13 mouse cellular contexts compared by ENCODE assay signal in the genomic region with DNA sequence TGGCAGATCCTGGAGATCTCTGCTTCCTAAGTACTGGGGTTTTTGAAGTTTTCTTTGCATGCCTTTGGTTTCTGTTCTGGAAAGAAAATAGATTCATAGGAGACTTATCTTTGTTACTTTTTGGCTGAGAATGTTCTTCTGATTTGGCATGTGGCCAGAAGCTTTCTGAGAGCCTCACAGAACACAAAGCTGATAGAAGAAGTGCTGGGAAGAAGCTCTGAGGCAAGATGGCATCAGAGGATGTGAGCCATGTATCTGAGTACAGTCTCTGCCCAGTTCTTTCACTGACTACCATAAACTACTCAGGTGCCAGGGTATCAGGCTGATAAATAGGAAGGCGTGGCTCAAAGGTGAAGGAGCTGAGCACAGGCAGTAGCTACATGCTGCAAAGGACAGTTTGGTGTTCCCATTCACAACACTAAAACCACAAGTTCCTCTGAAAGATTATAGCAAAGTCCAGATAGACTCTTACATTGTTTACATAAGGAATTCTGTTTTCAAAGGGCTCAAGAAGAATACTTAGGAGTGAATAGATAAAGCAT. TPM values are rescaled to one million over a fixed set of nuclear protein-coding genes. Genes with fewer than 3 reads are reported as not detected.
DNase-seq lines count a peak whose midpoint lies in the region; ATAC-seq and TF ChIP-seq lines count a peak whose summit lies in the region.
"Had no signal": no experiment of that assay in that cellular context is flagged by ENCODE, and none has a peak within 500 bp of the region (broad histone marks: within the 10 kb centered on the region; RNA-seq: fewer than 3 reads in every experiment).

No protein-coding gene starts in this region.

- no peaks in the 10 kb centered on the region for H3K36me3 ChIP-seq in forebrain, postnatal 0 days (ENCODE audit: insufficient read depth)
- no peaks in the 10 kb centered on the region for H3K36me3 ChIP-seq in forebrain, embryonic 12.5 days (replicated peaks)
- H3K36me3 ChIP-seq in MEL (ENCODE audit: control insufficient read depth in 1 of 2, insufficient read depth in 2 of 2, low read length in 2 of 2) = peaks cover 0 to 21% of the 10 kb centered on the region in 2 experiments; a peak in 3 of 4 replicates
- H3K36me3 ChIP-seq in intestine, postnatal 0 days (ENCODE audit: control insufficient read depth, insufficient read depth) = no peaks in the 10 kb centered on the region
- H3K36me3 ChIP-seq: embryonic facial prominence, embryonic 15.5 days; hindbrain, embryonic 15.5 days had no signal

- H3K27me3 ChIP-seq in forebrain, postnatal 0 days (ENCODE audit: insufficient read depth, low read length) = no peaks in the 10 kb centered on the region
- H3K27me3 ChIP-seq in forebrain, embryonic 12.5 days = no peaks in the 10 kb centered on the region
- no peaks in the 10 kb centered on the region for H3K27me3 ChIP-seq in MEL (ENCODE audit: control insufficient read depth in 1 of 2, insufficient read depth in 2 of 2, low read length in 2 of 2)
- H3K27me3 ChIP-seq in intestine, postnatal 0 days (replicated peaks; ENCODE audit: control insufficient read depth, insufficient read depth, low read length) = no peaks in the 10 kb centered on the region
- H3K27me3 ChIP-seq: embryonic facial prominence, embryonic 15.5 days; hindbrain, embryonic 15.5 days had no signal

- ATAC-seq in forebrain, postnatal 0 days = no peak
- no peak for ATAC-seq in forebrain, embryonic 12.5 days (ENCODE audit: low FRiP score)
- ATAC-seq in intestine, postnatal 0 days = 0 out of 2 replicates have a peak, but pooled peaks have one; percentile 38
- no peak for ATAC-seq in cerebellum, adult (ENCODE audit: insufficient number of reproducible peaks, low FRiP score, low TSS enrichment)
- ATAC-seq: forebrain, embryonic 16.5 days had no signal

- DNase-seq in forebrain, postnatal 0 days = peak; percentile 45
- peak; percentile 21 for DNase-seq in layer of hippocampus, adult 9-11 months
- DNase-seq in layer of hippocampus, adult 8-10 months (ENCODE audit: low spot score in 2 of 2) = no peak
- DNase-seq in MEL (ENCODE audit: low read depth, low spot score) = peak; percentile 82
- DNase-seq in adrenal gland, adult 2 months = no peak

- no peaks in the 10 kb centered on the region for H3K9me3 ChIP-seq in forebrain, postnatal 0 days (ENCODE audit: low read length)
- no peaks in the 10 kb centered on the region for H3K9me3 ChIP-seq in forebrain, embryonic 12.5 days
- no peaks in the 10 kb centered on the region for H3K9me3 ChIP-seq in MEL (replicated peaks; ENCODE audit: insufficient read depth, low read length)
- H3K9me3 ChIP-seq in intestine, postnatal 0 days (ENCODE audit: control insufficient read depth) = no peaks in the 10 kb centered on the region
- H3K9me3 ChIP-seq: embryonic facial prominence, embryonic 15.5 days; hindbrain, embryonic 15.5 days had no signal

- no peak for TF ChIP-seq RAD21 in MEL (IDR thresholded peaks at IDR 0.05; ENCODE audit: low read depth, low read length)

- no peaks in the 10 kb centered on the region for H3K4me1 ChIP-seq in forebrain, postnatal 0 days (ENCODE audit: insufficient read depth)
- H3K4me1 ChIP-seq in forebrain, embryonic 12.5 days = peaks cover 7% of the 10 kb centered on the region
- peaks cover 6 to 19% of the 10 kb centered on the region in 2 experiments for H3K4me1 ChIP-seq in MEL (ENCODE audit: control insufficient read depth in 1 of 2, insufficient read depth in 2 of 2, low read length in 2 of 2)
- no peaks in the 10 kb centered on the region; the same call in 1 of the 2 replicates for H3K4me1 ChIP-seq in intestine, postnatal 0 days (replicated peaks; ENCODE audit: control insufficient read depth, insufficient read depth, low read length)
- H3K4me1 ChIP-seq: embryonic facial prominence, embryonic 15.5 days had no signal

- no peak for TF ChIP-seq CTCF in forebrain, postnatal 0 days (IDR thresholded peaks at IDR 0.05; ENCODE audit: low read depth)
- TF ChIP-seq CTCF in MEL (IDR thresholded peaks at IDR 0.05 in 2 of 3, conservative IDR thresholded peaks at IDR 0.05 in 1 of 3; ENCODE audit: control insufficient read depth in 1 of 3, insufficient read depth in 1 of 3, low read depth in 2 of 3, low read length in 3 of 3, poor library complexity in 1 of 3, severe bottlenecking in 1 of 3) = no peak
- TF ChIP-seq CTCF in intestine, postnatal 0 days (IDR thresholded peaks at IDR 0.05; ENCODE audit: low read depth) = no peak

- 87% methylated on average over 1 of the region's 1 CpGs for WGBS in forebrain, postnatal 0 days
- WGBS in forebrain, embryonic 12.5 days = 89% methylated on average over 1 of the region's 1 CpGs
- 22% methylated on average over 1 of the region's 1 CpGs for WGBS in intestine, postnatal 0 days

- H3K79me2 ChIP-seq in MEL (ENCODE audit: control insufficient read depth, insufficient read depth, low read length, poor library complexity) = peaks cover 5% of the 10 kb centered on the region; the same call in 1 of the 2 replicates

- no peak; a peak in 1 of 4 replicates for TF ChIP-seq EP300 in MEL (IDR thresholded peaks at IDR 0.05; ENCODE audit: low read depth in 1 of 2, low read length in 2 of 2)

- no peak overlapping the region for H3K4me2 ChIP-seq in forebrain, postnatal 0 days (ENCODE audit: low read depth)
- no peak overlapping the region for H3K4me2 ChIP-seq in forebrain, embryonic 12.5 days
- no peak overlapping the region for H3K4me2 ChIP-seq in intestine, postnatal 0 days (replicated peaks; ENCODE audit: low read depth)
- H3K4me2 ChIP-seq: embryonic facial prominence, embryonic 15.5 days; hindbrain, embryonic 15.5 days had no signal

- no peak for TF ChIP-seq POLR2A in MEL (IDR thresholded peaks at IDR 0.05; ENCODE audit: control insufficient read depth in 1 of 2, insufficient read depth in 1 of 2, low read depth in 1 of 2, low read length in 2 of 2, poor library complexity in 1 of 2)

- H3K9ac ChIP-seq in forebrain, postnatal 0 days = no peak overlapping the region
- H3K9ac ChIP-seq in forebrain, embryonic 12.5 days = no peak overlapping the region
- H3K9ac ChIP-seq in MEL (ENCODE audit: control insufficient read depth, low read depth, low read length, poor library complexity, severe bottlenecking) = no peak overlapping the region
- no peak overlapping the region for H3K9ac ChIP-seq in intestine, postnatal 0 days (ENCODE audit: low read depth, low read length)
- H3K9ac ChIP-seq: embryonic facial prominence, embryonic 15.5 days; hindbrain, embryonic 15.5 days; liver, embryonic 14.5 days had no signal

- H3K27ac ChIP-seq in forebrain, postnatal 0 days (ENCODE audit: low read depth, low read length) = no peak overlapping the region
- H3K27ac ChIP-seq in forebrain, embryonic 12.5 days = no peak overlapping the region
- H3K27ac ChIP-seq in MEL (ENCODE audit: control insufficient read depth, low read depth, low read length) = no peak overlapping the region; the same call in 1 of the 2 replicates
- H3K27ac ChIP-seq in intestine, postnatal 0 days (ENCODE audit: low read depth, low read length) = no peak overlapping the region
- H3K27ac ChIP-seq: embryonic facial prominence, embryonic 15.5 days; hindbrain, embryonic 15.5 days; layer of hippocampus, adult 2 months; liver, embryonic 14.5 days had no signal

- no peak overlapping the region for H3K4me3 ChIP-seq in forebrain, postnatal 0 days (ENCODE audit: low read depth, low read length)
- H3K4me3 ChIP-seq in forebrain, embryonic 12.5 days (replicated peaks) = no peak overlapping the region
- no peak overlapping the region for H3K4me3 ChIP-seq in MEL (ENCODE audit: control insufficient read depth in 1 of 2, insufficient read depth in 1 of 2, low read depth in 2 of 2, low read length in 2 of 2)
- no peak overlapping the region for H3K4me3 ChIP-seq in intestine, postnatal 0 days (ENCODE audit: low read depth, low read length)
- H3K4me3 ChIP-seq: embryonic facial prominence, embryonic 15.5 days; hindbrain, embryonic 15.5 days; layer of hippocampus, adult 2 months had no signal

TF ChIP-seq in MEL, 35 proteins besides CTCF, POLR2A, EP300 and RAD21 (continues in another document):
- TF ChIP-seq MEF2A (IDR thresholded peaks at IDR 0.05; ENCODE audit: extremely low read depth, insufficient replicate concordance, low read depth, low read length, poor library complexity, severe bottlenecking) (no peak), ZKSCAN1 (IDR thresholded peaks at IDR 0.05; ENCODE audit: low read depth, low read length) (no peak), MYB (IDR thresholded peaks at IDR 0.05; ENCODE audit: low read depth, low read length) (no peak), MAZ (IDR thresholded peaks at IDR 0.05; ENCODE audit: low read depth, low read length) (no peak), GATA1 (IDR thresholded peaks at IDR 0.05; ENCODE audit: low read depth, low read length) (peak; percentile 48), MAFK (IDR thresholded peaks at IDR 0.05; ENCODE audit: borderline replicate concordance, low read depth, low read length) (no peak), KAT2A (conservative IDR thresholded peaks at IDR 0.05; ENCODE audit: low read depth, low read length) (no peak), NELFE (IDR thresholded peaks at IDR 0.05; ENCODE audit: low read depth, low read length) (no peak), RCOR1 (IDR thresholded peaks at IDR 0.05; ENCODE audit: low read depth, low read length) (peak; percentile 76), SIN3A (IDR thresholded peaks at IDR 0.05; ENCODE audit: low read length) (0 out of 2 replicates have a peak, but pooled peaks have one; percentile 34), ZNF384 (IDR thresholded peaks at IDR 0.05; ENCODE audit: low read depth, low read length) (no peak), ETS1 (IDR thresholded peaks at IDR 0.05; ENCODE audit: low read depth, low read length) (0 out of 2 replicates have a peak, but pooled peaks have one; percentile 25), TCF12 (IDR thresholded peaks at IDR 0.05; ENCODE audit: low read depth, low read length) (no peak), HCFC1 (IDR thresholded peaks at IDR 0.05; ENCODE audit: low read depth, low read length) (no peak), GABPA (IDR thresholded peaks at IDR 0.05; ENCODE audit: low read depth, low read length) (no peak), TBP (IDR thresholded peaks at IDR 0.05; ENCODE audit: low read depth, low read length) (no peak), ELF1 (IDR thresholded peaks at IDR 0.05; ENCODE audit: low read depth, low read length) (no peak)

RNA-seq across cellular contexts. Expression of a gene that starts 52.4 kb away (rescaled TPM):
- 69.5 and 84.1 TPM in 2 replicates for total RNA-seq in forebrain, postnatal 0 days (2014; rRNA removed)
- polyA plus RNA-seq in forebrain, postnatal 0 days (2015; fragmentation: Nextera tagmentation; extraction: Ambion mirVana) = 43.6 and 46.3 TPM in 2 replicates
- polyA plus RNA-seq in forebrain, embryonic 12.5 days (2016; fragmentation: Nextera tagmentation; extraction: Ambion mirVana) = 26.0 and 29.5 TPM in 2 replicates
- 100 to 1,000 TPM; 154 to 165 (median 158) TPM for total RNA-seq in layer of hippocampus, adult 8-10 months (2022)
- total RNA-seq in MEL (2012; rRNA removed) = 13.9 and 14.5 TPM in 2 replicates
- polyA plus RNA-seq in MEL (2012; ENCODE audit: insufficient read depth in 1 of 2, insufficient read length in 2 of 2, low read depth in 1 of 2, low replicate concordance in 2 of 2, missing spikeins in 1 of 2) = 10 to 100 TPM in 1 of 2 experiments, not detected in 1; 11.8 TPM
- 5.6 and 5.7 TPM in 2 replicates for polyA plus RNA-seq in intestine, postnatal 0 days (2015; fragmentation: Nextera tagmentation; extraction: Ambion mirVana)
- 10 to 100 TPM; 16.6 to 17.0 TPM for total RNA-seq in adrenal gland, adult 2 months (2021)
- 2.3 and 2.7 TPM in 2 replicates for polyA plus RNA-seq in adrenal gland, adult 2 months (2012; rRNA removed)

Comparison
In these comparisons a context has a peak if more than half of its experiments do, and no peak if none do; other contexts are left out.
1. DNase-seq: peak in forebrain, postnatal 0 days (single experiment), layer of hippocampus, adult 9-11 months (single experiment) and MEL (single experiment); none in layer of hippocampus, adult 8-10 months (0 of 2) and adrenal gland, adult 2 months (single experiment).